Comparison of ENCODE assay signal across 8 mouse cellular contexts in genomic region chr3:95135023-95135422, GRCm38 (mm10). TPM values are rescaled to one million over a fixed set of nuclear protein-coding genes. Genes with fewer than 3 reads are reported as not detected.
DNase-seq lines count a peak whose midpoint lies in the region; ATAC-seq and TF ChIP-seq lines count a peak whose summit lies in the region.

No protein-coding gene starts in this region.

- H3K4me3 ChIP-seq in C2C12 (ENCODE audit: insufficient read depth, poor library complexity, severe bottlenecking), result peak overlapping the region; percentile 23
- H3K4me3 ChIP-seq in cortical plate, adult 2 months (ENCODE audit: insufficient read depth, low read length), result peak overlapping the region; percentile 37
- H3K4me3 ChIP-seq in heart, embryonic 12.5 days, result peak overlapping the region; percentile 46
- H3K4me3 ChIP-seq in kidney, embryonic 14.5 days (ENCODE audit: low read length), result peak overlapping the region; percentile 29
- peak overlapping the region; percentile 34 for H3K4me3 ChIP-seq in lung, embryonic 14.5 days (ENCODE audit: low read depth, low read length)

- H3K9ac ChIP-seq in heart, embryonic 12.5 days, result no peak overlapping the region; the same call in 1 of the 2 replicates
- H3K9ac ChIP-seq in kidney, embryonic 14.5 days (ENCODE audit: low read depth, low read length), result peak overlapping the region; percentile 37; the same call in 1 of the 2 replicates
- peak overlapping the region; percentile 44 for H3K9ac ChIP-seq in lung, embryonic 14.5 days

- peak; percentile 53 for DNase-seq in MN1 (ENCODE audit: low spot score)
- DNase-seq in lung, embryonic 14.5 days, result peak; percentile 67
- peak; percentile 37 for DNase-seq in retina, embryonic 14.5 days (ENCODE audit: low spot score)
- no peak for DNase-seq in frontal cortex, postnatal 10 days (ENCODE audit: low spot score in 2 of 2)

- no peaks in the 10 kb centered on the region for H3K79me3 ChIP-seq in C2C12 (ENCODE audit: low read depth)

- ATAC-seq in heart, embryonic 12.5 days (ENCODE audit: insufficient number of reproducible peaks, low FRiP score), result 0 out of 2 replicates have a peak, but pooled peaks have one; percentile 29
- ATAC-seq in kidney, embryonic 14.5 days (ENCODE audit: low FRiP score, low TSS enrichment), result peak; percentile 58
- peak; percentile 25; the same call in 1 of the 2 replicates for ATAC-seq in lung, embryonic 14.5 days (ENCODE audit: insufficient read depth)

- WGBS in heart, embryonic 12.5 days, result 17% methylated on average over 6 of the region's 6 CpGs
- 18% methylated on average over 6 of the region's 6 CpGs for WGBS in kidney, embryonic 14.5 days
- 8% methylated on average over 6 of the region's 6 CpGs for WGBS in lung, embryonic 14.5 days

- TF ChIP-seq POLR2A in cortical plate, adult 2 months (IDR thresholded peaks at IDR 0.05; ENCODE audit: extremely low read depth, insufficient read depth, low read length), result no peak

- no peaks in the 10 kb centered on the region for H3K9me3 ChIP-seq in heart, embryonic 12.5 days (replicated peaks)
- no peaks in the 10 kb centered on the region for H3K9me3 ChIP-seq in kidney, embryonic 14.5 days (ENCODE audit: control insufficient read depth, low read length)
- no peaks in the 10 kb centered on the region for H3K9me3 ChIP-seq in lung, embryonic 14.5 days (ENCODE audit: low read depth, low read length)

- no peak overlapping the region for H3ac ChIP-seq in C2C12 (ENCODE audit: control insufficient read depth, insufficient read length, low read depth)

- TF ChIP-seq CTCF in C2C12 (IDR thresholded peaks at IDR 0.05; ENCODE audit: control insufficient read depth, insufficient read depth, insufficient read length), result no peak
- TF ChIP-seq CTCF in cortical plate, adult 2 months (IDR thresholded peaks at IDR 0.05; ENCODE audit: extremely low read depth, insufficient read depth, low read length), result no peak
- TF ChIP-seq CTCF in lung, embryonic 14.5 days (IDR thresholded peaks at IDR 0.05; ENCODE audit: low read depth), result no peak

- H3K4me1 ChIP-seq in cortical plate, adult 2 months (ENCODE audit: control insufficient read depth, insufficient read depth, low read length), result no peaks in the 10 kb centered on the region
- peaks cover 19% of the 10 kb centered on the region for H3K4me1 ChIP-seq in heart, embryonic 12.5 days (replicated peaks)
- peaks cover 13% of the 10 kb centered on the region for H3K4me1 ChIP-seq in kidney, embryonic 14.5 days (ENCODE audit: control insufficient read depth, insufficient read depth, low read length)
- no peaks in the 10 kb centered on the region for H3K4me1 ChIP-seq in lung, embryonic 14.5 days (ENCODE audit: insufficient read depth)

- no peaks in the 10 kb centered on the region for H3K36me3 ChIP-seq in C2C12 (ENCODE audit: control insufficient read depth, insufficient read depth)
- peaks cover 18% of the 10 kb centered on the region for H3K36me3 ChIP-seq in heart, embryonic 12.5 days
- H3K36me3 ChIP-seq in kidney, embryonic 14.5 days (ENCODE audit: control insufficient read depth, insufficient read depth, low read length), result peaks cover 4% of the 10 kb centered on the region; the same call in 1 of the 2 replicates
- peaks cover 12% of the 10 kb centered on the region; the same call in 1 of the 2 replicates for H3K36me3 ChIP-seq in lung, embryonic 14.5 days (ENCODE audit: insufficient read depth)

- peak overlapping the region; percentile 69 for H3K4me2 ChIP-seq in heart, embryonic 12.5 days
- peak overlapping the region; percentile 44 for H3K4me2 ChIP-seq in kidney, embryonic 14.5 days (replicated peaks; ENCODE audit: low read depth, low read length)
- H3K4me2 ChIP-seq in lung, embryonic 14.5 days, result peak overlapping the region; percentile 70

- no peak overlapping the region for H3K27ac ChIP-seq in cortical plate, adult 2 months (ENCODE audit: insufficient read depth, low read length)
- H3K27ac ChIP-seq in heart, embryonic 12.5 days (ENCODE audit: poor library complexity, severe bottlenecking), result no peak overlapping the region; the same call in 1 of the 2 replicates
- H3K27ac ChIP-seq in kidney, embryonic 14.5 days (ENCODE audit: low read depth, low read length), result no peak overlapping the region
- H3K27ac ChIP-seq in lung, embryonic 14.5 days (ENCODE audit: low read depth), result no peak overlapping the region

- no peaks in the 10 kb centered on the region for H3K27me3 ChIP-seq in C2C12 (ENCODE audit: control insufficient read depth, insufficient read depth, insufficient read length)
- H3K27me3 ChIP-seq in heart, embryonic 12.5 days (replicated peaks), result no peaks in the 10 kb centered on the region
- H3K27me3 ChIP-seq in kidney, embryonic 14.5 days (ENCODE audit: control insufficient read depth, insufficient read depth, low read length), result no peaks in the 10 kb centered on the region
- no peaks in the 10 kb centered on the region for H3K27me3 ChIP-seq in lung, embryonic 14.5 days (ENCODE audit: insufficient read depth, low read length)

- peaks cover 5% of the 10 kb centered on the region for H3K79me2 ChIP-seq in C2C12 (ENCODE audit: control insufficient read depth, insufficient read depth)

TF ChIP-seq in C2C12, 6 proteins besides CTCF, POLR2A, EP300 and RAD21:
- TF ChIP-seq FOSL1 (IDR thresholded peaks at IDR 0.05; ENCODE audit: insufficient read depth, low read length, poor library complexity, severe bottlenecking), result no peak
- TF ChIP-seq MAX (IDR thresholded peaks at IDR 0.05), result no peak
- TF ChIP-seq MYOG (IDR thresholded peaks at IDR 0.05; ENCODE audit: control insufficient read depth, extremely low read depth, insufficient read length), result no peak
- TF ChIP-seq CEBPB (IDR thresholded peaks at IDR 0.05; ENCODE audit: low read depth), result no peak

RNA-seq across cellular contexts. Expression of gene Lysmd1, which starts 1.1 kb away (rescaled TPM):
- polyA plus RNA-seq in C2C12 (2012; fragmentation: generic; extraction: Trizol), result 3.4 TPM
- polyA plus RNA-seq in cortical plate, adult 2 months (2012; rRNA removed), result 21.4 and 21.6 TPM in 2 replicates
- 8.1 and 9.1 TPM in 2 replicates for polyA plus RNA-seq in heart, embryonic 12.5 days (2016; fragmentation: Nextera tagmentation; extraction: Ambion mirVana)
- 6.9 and 9.1 TPM in 2 replicates for polyA plus RNA-seq in kidney, embryonic 14.5 days (2014; fragmentation: Nextera tagmentation; extraction: Ambion mirVana)
- 8.2 and 9.4 TPM in 2 replicates for polyA plus RNA-seq in lung, embryonic 14.5 days (2014; fragmentation: Nextera tagmentation; extraction: Ambion mirVana)

RNA-seq across cellular contexts. Expression of gene Scnm1, which starts 1.2 kb away (rescaled TPM):
- 22.2 TPM for polyA plus RNA-seq in C2C12 (2012; fragmentation: generic; extraction: Trizol)
- 114 and 124 TPM in 2 replicates for polyA plus RNA-seq in cortical plate, adult 2 months (2012; rRNA removed)
- 48.6 and 52.7 TPM in 2 replicates for polyA plus RNA-seq in heart, embryonic 12.5 days (2016; fragmentation: Nextera tagmentation; extraction: Ambion mirVana)
- polyA plus RNA-seq in kidney, embryonic 14.5 days (2014; fragmentation: Nextera tagmentation; extraction: Ambion mirVana), result 69.6 and 84.7 TPM in 2 replicates
- 62.7 and 67.9 TPM in 2 replicates for polyA plus RNA-seq in lung, embryonic 14.5 days (2014; fragmentation: Nextera tagmentation; extraction: Ambion mirVana)

RNA-seq across cellular contexts. Expression of gene Tnfaip8l2, which starts 7.1 kb away (rescaled TPM):
- polyA plus RNA-seq in C2C12 (2012; fragmentation: generic; extraction: Trizol), result 0.21 TPM
- 5.1 and 5.2 TPM in 2 replicates for polyA plus RNA-seq in cortical plate, adult 2 months (2012; rRNA removed)
- polyA plus RNA-seq in heart, embryonic 12.5 days (2016; fragmentation: Nextera tagmentation; extraction: Ambion mirVana), result 0.62 and 0.91 TPM in 2 replicates
- polyA plus RNA-seq in kidney, embryonic 14.5 days (2014; fragmentation: Nextera tagmentation; extraction: Ambion mirVana), result 2.1 TPM in 2 replicates
- polyA plus RNA-seq in lung, embryonic 14.5 days (2014; fragmentation: Nextera tagmentation; extraction: Ambion mirVana), result 3.2 and 4.2 TPM in 2 replicates

RNA-seq across cellular contexts. Expression of gene Tmod4, which starts 10.7 kb away (rescaled TPM):
- polyA plus RNA-seq in C2C12 (2012; fragmentation: generic; extraction: Trizol), result 0.23 TPM
- 0.72 and 0.77 TPM in 2 replicates for polyA plus RNA-seq in cortical plate, adult 2 months (2012; rRNA removed)
- polyA plus RNA-seq in heart, embryonic 12.5 days (2016; fragmentation: Nextera tagmentation; extraction: Ambion mirVana), result 0.59 and 0.69 TPM in 2 replicates
- polyA plus RNA-seq in kidney, embryonic 14.5 days (2014; fragmentation: Nextera tagmentation; extraction: Ambion mirVana), result 1.5 and 1.7 TPM in 2 replicates
- polyA plus RNA-seq in lung, embryonic 14.5 days (2014; fragmentation: Nextera tagmentation; extraction: Ambion mirVana), result 1.2 and 1.9 TPM in 2 replicates

RNA-seq across cellular contexts. Expression of gene Vps72, which starts 24.2 kb away (rescaled TPM):
- polyA plus RNA-seq in C2C12 (2012; fragmentation: generic; extraction: Trizol), result 83.4 TPM
- polyA plus RNA-seq in cortical plate, adult 2 months (2012; rRNA removed), result 48.0 and 52.4 TPM in 2 replicates
- polyA plus RNA-seq in heart, embryonic 12.5 days (2016; fragmentation: Nextera tagmentation; extraction: Ambion mirVana), result 96.7 and 103 TPM in 2 replicates
- polyA plus RNA-seq in kidney, embryonic 14.5 days (2014; fragmentation: Nextera tagmentation; extraction: Ambion mirVana), result 182 and 190 TPM in 2 replicates
- 167 and 170 TPM in 2 replicates for polyA plus RNA-seq in lung, embryonic 14.5 days (2014; fragmentation: Nextera tagmentation; extraction: Ambion mirVana)

Comparison
In these comparisons a context has a peak if more than half of its experiments do, and no peak if none do; other contexts are left out.
1. DNase-seq: peak in MN1 (single experiment), lung, embryonic 14.5 days (single experiment) and retina, embryonic 14.5 days (single experiment); none in frontal cortex, postnatal 10 days (0 of 2).
2. Peak in every context shown above with its lines, with median percentiles within 50 percentile points of each other: H3K4me3 ChIP-seq, ATAC-seq and H3K4me2 ChIP-seq.